Mouse (Mus musculus) erythroblast, embryonic 14.5 days (primary cell): ENCODE results near the gene Pla2g1b.

Experiments used
- GATA1 ChIP-seq: IDR thresholded peaks from 2 replicates; pipeline ENCODE4 v1.6.1; 2012; ENCODE audit warnings: low read length, inconsistent platforms, mixed read lengths
- TAL1 ChIP-seq: IDR thresholded peaks from 3 replicates; pipeline ENCODE4 v1.6.1; 2012; ENCODE audit warnings: low read length, inconsistent platforms, mixed read lengths

DNA sequence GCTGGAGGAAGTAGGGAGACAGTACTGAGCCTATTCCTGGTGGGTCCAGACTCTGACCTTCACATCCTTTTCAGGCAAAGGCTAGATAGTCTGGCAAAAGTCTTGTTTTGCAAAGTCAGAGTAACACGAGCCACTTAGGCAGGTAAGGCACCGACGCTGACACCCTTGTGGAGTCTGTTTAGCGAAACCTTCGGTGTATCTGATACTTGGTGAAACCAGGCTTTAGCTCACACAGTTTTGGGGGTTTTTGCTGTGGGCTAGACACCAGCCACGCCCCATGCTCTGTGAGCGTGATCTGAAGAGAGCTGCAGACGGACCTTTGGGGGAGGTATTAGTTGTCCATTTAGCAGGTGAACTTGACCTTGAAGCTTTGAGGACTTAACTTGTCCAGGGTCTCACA lies 32.9 kb upstream of the Pla2g1b start:
- TF ChIP-seq TAL1 (no peak), GATA1 (no peak)
